Mouse (Mus musculus) telencephalon, adult 2 months (tissue): Measurements from ENCODE around the gene Cdc42bpg.

ENCODE experiments used
- DNase-seq: peaks from one replicate; pipeline ENCODE4 v3.0.0-alpha.2; 2011; ENCODE audit warnings: low read depth, low spot score

Cdc42bpg gene

DNA sequence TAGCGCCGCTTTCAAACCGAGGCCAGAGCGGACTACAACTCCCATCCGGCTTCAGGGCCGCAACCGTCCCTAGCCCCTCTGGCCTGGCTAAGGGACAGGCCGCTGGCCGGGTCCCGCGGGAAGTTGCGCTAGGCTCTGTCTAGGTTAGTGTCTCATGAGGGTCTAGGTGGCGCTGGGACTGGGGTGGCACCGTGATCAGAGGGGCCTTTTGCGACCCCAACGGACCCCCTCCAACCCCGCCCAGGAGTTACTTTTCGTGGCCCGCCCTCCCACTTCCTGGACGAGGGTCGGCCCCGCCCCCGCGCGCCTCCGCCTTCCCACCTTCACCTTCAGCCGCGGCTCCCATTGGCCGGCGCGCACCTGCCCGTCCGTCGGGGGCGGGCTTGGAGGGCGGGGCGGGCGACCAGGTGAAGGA, at the start of gene Cdc42bpg:
Gene Cdc42bpg (plus strand): TSS at position 320 of the 415 bp plus-strand sequence.
- no peak for DNase-seq

DNA sequence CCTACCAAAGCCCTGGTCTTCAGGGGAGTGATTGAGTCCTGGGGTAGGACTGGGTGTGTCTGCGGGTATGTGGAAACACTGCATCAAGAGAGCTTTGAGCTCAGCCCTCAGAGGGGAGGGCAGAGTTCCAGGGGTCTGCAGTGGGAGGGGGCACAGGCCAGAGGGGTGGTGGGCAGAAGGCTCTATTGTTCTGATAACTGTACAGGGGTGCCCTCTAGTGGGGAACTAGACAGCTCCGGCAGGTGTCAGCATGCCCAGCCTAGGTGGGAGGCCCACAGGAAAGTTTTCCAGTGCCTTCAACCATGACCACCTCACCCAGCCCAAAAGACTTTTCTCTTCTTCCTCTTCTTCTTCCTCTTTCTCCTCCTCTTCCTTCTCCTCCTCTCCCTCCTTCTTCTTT, 45.8 kb upstream of the Cdc42bpg start:
- DNase-seq, result no peak

- DNase-seq, result no peak
Observed at GRCm38 (mm10) chr19:6260946-6261345, 45.3 kb upstream of the Cdc42bpg start.

GRCm38 (mm10) chr19:6261379-6261778, 44.9 kb upstream of the Cdc42bpg start:
- no peak for DNase-seq

- DNase-seq, result no peak
Observed at GRCm38 (mm10) chr19:6262222-6262621, 44.0 kb upstream of the Cdc42bpg start.

DNA sequence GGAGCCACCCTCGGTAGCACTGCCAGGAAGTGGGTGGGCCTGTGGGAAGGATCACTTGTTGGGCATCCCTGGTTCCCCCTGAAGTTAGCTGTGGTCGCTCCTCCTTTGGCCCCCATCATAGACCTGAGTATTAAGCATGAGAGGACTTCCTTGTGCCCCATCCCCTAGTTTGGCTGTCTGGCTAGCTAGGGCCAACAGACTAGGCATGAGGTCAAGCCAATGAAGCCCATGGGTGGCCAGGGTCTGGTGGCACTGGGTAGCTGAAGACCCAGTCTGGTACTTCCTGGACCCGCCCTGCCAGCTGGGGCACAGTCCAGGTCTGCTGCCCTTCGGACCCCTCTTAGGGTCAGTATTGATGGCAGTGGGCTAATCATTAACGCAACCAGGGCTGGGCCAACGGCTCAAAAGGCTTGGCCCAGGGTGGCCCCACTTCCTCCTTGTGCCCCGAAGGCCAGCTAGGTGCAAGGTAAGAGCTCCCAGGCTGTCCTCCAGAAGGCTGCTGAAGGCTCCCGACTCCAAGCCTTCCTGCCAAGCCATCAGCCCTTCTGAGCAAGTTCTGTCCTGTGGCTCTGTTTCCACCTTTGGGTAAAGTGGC, 43.3 kb upstream of the Cdc42bpg start:
- no peak for DNase-seq

- no peak for DNase-seq
Observed at GRCm38 (mm10) chr19:6264200-6264599, 42.1 kb upstream of the Cdc42bpg start.

DNA sequence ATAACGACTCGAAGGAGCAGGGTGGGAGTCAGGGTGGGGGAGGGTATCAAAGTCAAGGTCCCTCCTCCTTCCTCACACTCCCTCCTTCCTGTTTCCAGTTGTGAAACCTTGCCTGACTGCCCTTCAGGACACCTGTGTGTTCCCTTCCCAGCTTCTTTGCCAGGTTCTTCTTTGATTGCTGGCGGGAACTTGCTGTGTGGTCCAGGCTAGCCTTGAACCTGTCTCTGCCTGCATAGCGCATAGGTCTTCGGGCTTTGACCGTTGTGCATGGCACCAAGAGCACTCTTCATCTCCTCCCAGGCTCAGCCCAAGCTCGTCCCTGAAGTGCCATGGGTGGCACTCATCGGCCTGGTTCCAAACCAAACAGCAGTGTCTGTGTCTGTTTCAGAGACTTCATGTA, 41.3 kb upstream of the Cdc42bpg start:
- no peak for DNase-seq

DNA sequence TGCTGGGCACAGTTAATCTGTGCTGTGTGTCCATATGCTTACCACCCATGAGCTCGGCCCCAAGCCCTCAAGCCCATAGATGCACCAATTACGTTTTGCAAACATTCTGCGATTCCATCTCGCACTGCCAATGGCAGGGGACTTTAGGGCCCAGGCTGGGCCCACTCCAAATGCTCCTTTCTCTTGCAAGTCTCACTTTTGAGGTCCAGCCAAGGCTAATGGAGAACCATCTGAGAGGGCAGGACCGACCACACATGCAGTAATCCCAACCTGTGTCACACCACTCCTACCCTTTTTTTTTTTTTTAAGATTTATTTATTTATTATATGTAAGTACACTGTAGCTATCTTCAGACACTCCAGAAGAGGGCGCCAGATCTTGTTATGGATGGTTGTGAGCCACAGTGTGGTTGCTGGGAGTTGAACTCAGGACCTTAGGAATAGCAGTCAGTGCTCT, 40.5 kb upstream of the Cdc42bpg start:
- no peak for DNase-seq

DNA sequence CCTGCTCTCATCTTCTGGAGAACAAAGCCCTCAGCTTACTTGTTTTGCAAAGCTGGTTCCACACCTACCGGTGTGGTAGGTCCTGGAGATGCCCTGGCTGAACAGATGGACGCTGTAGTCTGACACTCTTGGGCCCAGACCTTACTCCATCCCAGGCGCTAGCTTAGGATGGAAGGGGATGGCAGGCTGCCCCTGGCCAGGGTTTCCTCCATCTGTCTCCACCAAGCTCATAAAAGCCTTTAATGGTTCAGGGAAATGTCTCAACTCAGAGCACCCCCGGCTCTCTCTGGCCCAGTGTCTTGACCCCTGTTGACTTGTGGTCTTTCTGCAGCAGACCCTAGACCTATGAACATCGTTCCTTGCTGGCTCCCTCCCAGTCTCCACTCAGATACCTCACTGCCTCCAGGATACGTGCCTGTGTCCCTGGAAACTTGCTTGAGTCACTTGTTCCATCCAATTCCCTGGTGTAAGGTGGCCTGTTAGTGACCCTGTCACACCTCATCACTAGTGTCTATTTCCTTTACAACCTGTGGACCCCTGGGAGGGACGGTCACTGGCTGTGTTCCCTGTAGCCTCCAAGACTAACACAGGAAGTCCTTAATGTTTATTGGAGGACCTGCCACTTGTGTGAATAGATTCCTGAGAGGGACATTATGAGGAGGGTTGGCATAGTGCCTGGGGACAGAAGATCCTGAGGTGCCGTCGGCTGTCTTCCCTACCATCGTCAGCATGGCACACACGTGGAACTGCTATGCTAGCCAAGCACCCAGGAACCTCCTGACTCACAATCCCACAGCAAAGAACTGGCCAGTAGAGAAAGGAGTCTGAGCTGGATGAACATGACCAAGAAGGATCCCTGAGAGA, 38.7 kb upstream of the Cdc42bpg start:
- no peak for DNase-seq

DNA sequence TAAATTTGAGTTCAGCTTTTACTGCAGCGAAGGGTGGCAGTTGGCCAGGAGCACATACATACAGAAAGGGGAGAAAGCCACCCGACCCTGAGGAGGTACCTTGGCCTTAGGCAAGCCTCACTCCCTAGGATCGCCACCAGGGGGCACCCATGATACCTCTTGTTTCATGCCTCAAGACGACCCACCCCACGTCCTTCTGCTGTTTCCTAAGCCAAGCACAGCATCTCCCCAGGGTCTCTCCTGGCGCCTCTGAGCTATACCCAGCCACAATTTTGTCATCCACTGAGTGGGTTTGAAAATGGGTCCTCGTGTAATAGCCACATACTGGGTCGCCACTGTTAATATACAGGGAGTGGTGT, 38.1 kb upstream of the Cdc42bpg start:
- peak; percentile 58 for DNase-seq

- no peak for DNase-seq
Observed at GRCm38 (mm10) chr19:6268670-6269132, 37.6 kb upstream of the Cdc42bpg start.

DNA sequence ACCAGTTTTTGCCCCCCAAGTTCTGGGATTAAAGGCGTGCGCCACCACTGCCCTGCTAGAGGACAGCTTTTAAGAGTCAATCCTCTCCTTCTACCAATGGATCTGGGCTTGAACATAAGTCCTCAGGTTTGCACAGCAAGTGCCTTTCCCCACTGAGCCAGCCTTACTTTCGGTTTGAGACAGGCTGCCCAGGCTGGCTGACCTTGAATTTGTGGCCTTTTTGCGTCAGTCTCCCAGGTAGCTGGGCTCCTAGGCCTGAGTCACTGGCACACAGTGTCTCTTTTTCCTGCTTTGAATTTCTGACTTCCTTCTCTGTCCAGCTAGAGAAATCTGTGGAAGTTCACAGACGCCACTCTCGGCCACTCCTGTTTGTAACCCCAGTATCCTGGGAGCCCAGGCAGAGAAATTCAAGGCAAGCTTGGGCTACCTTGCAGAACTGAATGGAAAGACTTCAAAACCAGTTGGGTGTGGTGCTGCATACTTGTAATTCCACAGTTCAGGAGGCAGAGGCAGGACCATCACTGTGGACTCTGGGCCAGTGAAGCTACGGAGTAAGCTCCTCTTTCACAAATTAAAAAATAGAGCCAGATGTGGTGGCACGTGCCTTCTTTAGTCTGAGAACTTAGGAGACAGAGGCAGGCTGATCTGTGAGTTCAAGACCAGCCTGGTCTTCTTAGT, 36.3 kb upstream of the Cdc42bpg start:
- no peak for DNase-seq

GRCm38 (mm10) chr19:6270661-6271060, 35.6 kb upstream of the Cdc42bpg start:
- no peak for DNase-seq

DNA sequence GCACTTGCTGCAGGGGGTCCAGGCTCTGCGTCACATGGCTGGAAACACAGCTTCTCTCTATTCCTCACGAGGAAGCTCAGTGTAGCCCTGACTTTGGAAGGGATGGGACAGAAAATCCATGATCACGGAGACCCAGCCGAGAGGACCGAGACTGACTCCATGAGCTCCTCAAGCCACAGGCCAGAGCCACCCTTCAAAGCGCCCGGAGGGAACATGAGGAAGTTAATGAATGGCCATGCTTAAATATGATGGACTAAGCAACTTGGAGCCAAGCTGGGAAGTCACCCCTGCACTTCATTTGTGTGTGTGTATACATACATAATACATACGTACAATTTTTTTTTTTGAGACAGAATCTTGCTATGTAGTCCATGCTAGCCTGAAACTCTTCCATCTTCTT, 35.0 kb upstream of the Cdc42bpg start:
- no peak for DNase-seq

GRCm38 (mm10) chr19:6272053-6272452, 34.2 kb upstream of the Cdc42bpg start:
- no peak for DNase-seq

- DNase-seq, result peak; percentile 62
Observed at GRCm38 (mm10) chr19:6272738-6273137, 33.5 kb upstream of the Cdc42bpg start.

DNA sequence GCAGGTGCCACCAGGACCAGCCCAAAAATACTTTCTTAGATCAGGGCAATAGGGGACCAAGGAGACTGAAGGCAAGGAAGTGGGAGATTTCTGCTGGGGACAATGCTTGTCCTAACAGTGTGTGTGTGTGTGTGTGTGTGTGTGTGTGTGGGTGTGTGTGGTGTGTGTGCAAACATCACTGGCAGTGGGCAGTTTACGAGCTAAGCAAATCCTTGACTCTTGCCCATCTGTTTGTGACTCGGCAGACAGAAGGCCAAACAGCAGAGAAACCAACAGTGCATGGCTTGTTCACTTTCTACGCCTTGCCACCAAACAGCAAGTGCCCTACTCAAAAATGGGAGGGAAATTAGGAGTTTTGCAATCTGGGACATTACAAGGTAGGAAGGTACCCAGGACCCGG, 32.7 kb upstream of the Cdc42bpg start:
- no peak for DNase-seq

GRCm38 (mm10) chr19:6273998-6274608, 32.2 kb upstream of the Cdc42bpg start:
- no peak for DNase-seq

DNA sequence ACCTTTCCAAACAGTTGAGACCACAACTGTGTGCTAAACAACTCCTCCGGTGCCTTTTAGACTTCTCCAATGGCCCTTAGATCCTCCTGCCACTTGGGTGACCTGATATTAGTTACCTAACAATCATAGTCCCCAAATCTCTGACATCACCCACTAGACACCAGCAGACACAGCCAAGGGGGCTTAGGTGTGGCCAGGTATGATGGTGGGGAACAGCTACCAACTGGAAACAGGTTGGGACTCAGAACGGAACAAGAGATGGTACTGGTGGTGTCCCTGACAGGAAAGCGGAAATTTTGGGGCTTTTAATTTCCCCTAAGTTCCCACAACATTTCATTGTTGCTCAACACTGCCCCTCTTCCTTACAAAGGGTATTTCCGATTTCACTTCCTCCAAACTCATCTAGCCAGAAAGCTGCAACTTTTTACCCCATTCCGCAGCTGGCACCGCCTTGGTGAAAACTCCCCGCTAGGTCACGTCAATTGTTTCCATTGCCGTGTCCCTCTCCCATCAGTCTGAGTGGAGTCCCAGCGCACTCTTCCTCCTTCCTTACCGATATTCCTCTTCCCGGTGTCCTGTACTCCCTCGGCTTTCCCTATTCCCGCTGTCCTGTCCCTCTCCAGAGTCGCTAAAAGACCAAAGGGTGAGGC, 30.4 kb upstream of the Cdc42bpg start:
- DNase-seq, result no peak
